Mouse (Mus musculus): Measurements from ENCODE around the gene Msx3.
A peak's percentile ranks its signal among the peaks of the same experiment; 100 is the strongest.

Msx3 gene

DNA sequence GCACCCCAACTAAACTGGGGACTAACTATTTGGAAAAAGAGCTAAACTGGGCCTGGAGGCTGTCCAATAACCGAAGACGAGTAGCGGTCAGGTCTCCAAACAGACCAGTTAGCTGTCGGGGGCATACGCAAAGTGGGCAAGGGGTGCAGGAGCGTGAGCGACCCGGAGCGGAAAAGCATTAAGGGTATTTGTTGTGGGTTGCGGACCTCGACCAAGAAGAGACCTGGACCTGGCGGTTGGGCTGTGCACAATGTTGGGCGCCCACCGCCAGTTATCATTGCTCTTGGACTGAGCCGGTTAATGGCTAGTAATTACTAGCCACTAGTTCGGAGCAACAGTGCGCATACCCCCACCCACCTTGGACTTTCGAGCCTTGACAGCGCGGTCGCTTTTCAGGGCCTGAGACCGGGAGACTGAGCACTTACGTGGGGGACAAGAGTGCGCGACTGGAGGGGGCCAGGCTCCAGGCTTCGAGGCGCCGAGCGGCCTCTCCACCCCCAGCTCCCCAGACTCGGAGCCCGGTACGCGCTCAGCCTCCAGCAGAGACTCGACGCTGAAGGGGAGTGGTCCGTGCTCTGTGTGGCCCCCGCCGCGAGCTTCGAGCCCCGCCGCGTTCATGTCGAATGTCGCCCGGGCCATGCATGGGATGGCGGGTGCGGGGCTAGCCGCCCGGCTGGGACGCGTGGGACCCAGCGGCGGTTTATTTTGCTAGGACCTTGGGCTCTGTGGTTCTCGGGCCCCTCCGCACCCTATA lies at the start of gene Msx3:
Gene Msx3 (minus strand): TSS at position 729 of the 754 bp plus-strand sequence.
- DNase-seq = no peak

DNA sequence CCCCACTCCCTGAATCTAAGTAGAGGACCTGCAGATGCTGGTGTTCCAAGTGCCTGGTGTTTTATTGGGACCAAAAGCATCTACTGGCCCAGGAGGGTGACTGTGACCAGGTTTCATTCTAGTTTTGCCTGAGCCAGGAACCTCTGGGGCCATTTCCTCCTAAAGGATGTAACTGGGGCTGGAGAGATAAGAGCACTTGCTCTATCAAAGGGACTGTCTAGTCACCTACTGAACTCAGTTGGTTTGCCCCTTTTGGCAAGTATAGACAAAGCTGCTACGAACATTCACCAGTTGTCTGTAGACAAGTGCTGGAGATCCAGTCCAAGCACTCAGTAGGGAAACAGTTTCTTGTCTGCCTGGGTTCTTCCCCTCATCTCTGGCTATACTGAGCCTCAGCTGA lies 49.6 kb upstream of the Msx3 start:
- no peak for DNase-seq

- no peak for DNase-seq
Measured at GRCm38 (mm10) chr7:140096055-140096454, 47.2 kb upstream of the Msx3 start.

GRCm38 (mm10) chr7:140095556-140095955 lies 46.7 kb upstream of the Msx3 start:
- peak; percentile 91 for DNase-seq

GRCm38 (mm10) chr7:140094954-140095353 lies 46.1 kb upstream of the Msx3 start:
- DNase-seq = no peak

- DNase-seq = no peak
Measured at GRCm38 (mm10) chr7:140092924-140093528, 44.1 kb upstream of the Msx3 start, which contains the start of gene Prap1. Gene Prap1 (plus strand): TSS chr7:140093395.

GRCm38 (mm10) chr7:140090601-140091000 lies 41.7 kb upstream of the Msx3 start:
- DNase-seq = no peak

DNA sequence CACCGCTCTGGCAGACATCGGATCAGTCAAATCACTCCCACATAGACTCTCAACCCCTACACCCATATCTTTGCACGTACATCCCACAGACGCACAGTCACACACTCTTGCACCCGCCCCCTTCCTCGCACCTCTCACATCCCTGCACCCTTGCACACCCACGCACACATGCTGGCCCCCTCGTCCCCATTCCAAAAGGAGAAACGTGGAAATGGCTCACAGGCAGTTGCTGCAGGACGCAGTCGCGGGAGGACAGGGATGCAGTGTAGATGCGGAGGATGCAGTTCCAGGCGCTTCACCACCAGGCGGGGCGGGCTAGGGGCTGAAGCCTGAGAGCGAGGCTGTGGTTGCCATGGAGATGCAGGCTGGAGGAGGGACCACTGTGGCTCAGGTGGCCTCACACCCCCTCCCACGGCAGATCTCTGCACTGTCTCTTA lies 33.4 kb upstream of the Msx3 start, which contains the start of gene Caly:
Gene Caly (minus strand): TSS at position 307 of the 437 bp plus-strand sequence.
- DNase-seq = no peak

GRCm38 (mm10) chr7:140081408-140082241 lies 32.7 kb upstream of the Msx3 start:
- no peak for DNase-seq

- DNase-seq = peak; percentile 58
Measured at GRCm38 (mm10) chr7:140080503-140081156, 31.7 kb upstream of the Msx3 start.

GRCm38 (mm10) chr7:140078711-140079110 lies 29.8 kb upstream of the Msx3 start:
- peak; percentile 62 for DNase-seq

DNA sequence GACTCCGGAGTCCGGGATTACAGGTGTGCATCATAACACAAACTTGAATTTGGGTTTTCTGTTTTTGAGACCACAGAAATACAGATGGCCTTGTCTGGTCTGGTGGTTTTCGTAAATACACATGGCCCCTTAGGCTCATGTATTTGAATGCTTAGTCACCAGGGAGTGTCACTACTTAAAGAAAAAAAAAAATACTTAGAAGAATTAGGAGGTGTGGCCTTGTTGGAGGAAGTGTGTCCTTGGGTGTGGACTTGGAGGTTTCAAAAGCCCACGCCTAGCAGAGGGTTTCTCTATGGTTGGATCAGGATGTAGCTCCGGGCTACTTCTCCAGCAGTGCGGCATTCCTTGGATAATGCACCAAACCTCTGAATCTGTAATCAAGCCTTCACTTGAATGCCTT lies 28.8 kb upstream of the Msx3 start:
- no peak for DNase-seq

- no peak for DNase-seq
Measured at GRCm38 (mm10) chr7:140070042-140070711, 21.3 kb upstream of the Msx3 start.

DNA sequence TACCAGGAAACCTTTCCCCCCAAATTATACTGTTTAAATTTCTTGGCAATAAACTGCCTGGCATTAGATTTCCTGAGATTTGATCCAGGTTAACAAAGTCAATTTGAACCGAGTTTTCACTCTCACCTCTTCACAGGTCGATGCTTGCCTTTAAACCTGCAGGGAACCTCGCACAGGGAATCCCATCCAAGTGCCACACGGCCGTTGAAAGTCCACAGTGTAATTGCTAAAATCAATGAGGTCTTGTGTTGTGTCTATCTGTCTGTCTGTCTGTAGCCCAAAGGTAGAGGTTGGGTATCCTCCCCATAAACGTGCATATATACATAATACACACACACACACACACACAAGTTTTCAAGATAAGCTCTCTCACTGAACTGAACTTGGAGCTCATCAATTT lies 18.5 kb upstream of the Msx3 start:
- no peak for DNase-seq

- peak; percentile 72 for DNase-seq
Measured at GRCm38 (mm10) chr7:140063092-140063491, 14.2 kb upstream of the Msx3 start.

DNA sequence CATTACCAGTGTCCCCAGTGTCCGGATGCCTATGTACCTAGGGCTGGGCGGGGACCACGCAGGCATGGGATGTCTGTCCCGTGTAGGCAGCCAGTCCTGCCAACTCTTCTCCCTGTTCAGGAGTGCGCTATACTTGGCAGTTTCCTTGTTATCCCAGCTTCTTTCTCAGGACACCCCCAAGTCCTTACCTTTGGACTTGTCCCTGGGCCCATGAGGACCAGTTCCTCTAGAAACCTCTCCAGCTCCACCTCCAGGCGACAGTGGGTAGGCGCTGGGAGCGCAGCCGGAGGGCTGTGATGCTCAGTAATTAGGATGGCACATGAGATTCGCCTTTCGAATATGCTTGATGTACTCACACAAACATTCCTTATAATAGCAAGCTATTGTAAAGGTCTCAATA lies 13.4 kb upstream of the Msx3 start:
- DNase-seq = peak; percentile 33

GRCm38 (mm10) chr7:140061832-140062130 lies 12.9 kb upstream of the Msx3 start:
- no peak for DNase-seq

GRCm38 (mm10) chr7:140060936-140061831 lies 12.3 kb upstream of the Msx3 start:
- no peak for DNase-seq

- DNase-seq = no peak
Measured at GRCm38 (mm10) chr7:140059601-140060000, 10.7 kb upstream of the Msx3 start.

DNA sequence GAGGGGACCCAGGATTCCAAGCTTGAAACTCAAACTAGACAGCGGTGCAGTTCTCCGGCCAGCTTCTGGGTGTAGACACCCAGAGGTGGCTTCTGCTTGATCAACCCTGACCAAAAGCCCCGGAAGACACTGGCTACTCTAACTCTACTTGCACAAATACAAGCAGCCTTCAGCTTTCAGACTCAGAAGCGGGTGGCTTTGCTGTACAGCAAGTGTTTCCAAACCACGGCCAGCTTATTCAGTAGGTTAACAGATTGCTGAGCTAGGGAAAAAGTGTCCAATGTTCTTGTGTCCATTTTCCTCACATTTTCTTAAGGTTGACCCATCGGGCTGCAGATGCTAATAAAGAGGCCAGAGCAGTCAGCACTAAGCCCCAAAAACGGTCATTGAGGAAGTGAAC lies 9.6 kb upstream of the Msx3 start:
- DNase-seq = no peak
